Mouse (Mus musculus): Measurements from ENCODE around the gene Elmsan1. TPM values are rescaled to one million over a fixed set of nuclear protein-coding genes. Genes with fewer than 3 reads are reported as not detected.

The Elmsan1 gene
- polyA plus RNA-seq, 1 experiment from 2014 or later: 11.3 TPM

DNA sequence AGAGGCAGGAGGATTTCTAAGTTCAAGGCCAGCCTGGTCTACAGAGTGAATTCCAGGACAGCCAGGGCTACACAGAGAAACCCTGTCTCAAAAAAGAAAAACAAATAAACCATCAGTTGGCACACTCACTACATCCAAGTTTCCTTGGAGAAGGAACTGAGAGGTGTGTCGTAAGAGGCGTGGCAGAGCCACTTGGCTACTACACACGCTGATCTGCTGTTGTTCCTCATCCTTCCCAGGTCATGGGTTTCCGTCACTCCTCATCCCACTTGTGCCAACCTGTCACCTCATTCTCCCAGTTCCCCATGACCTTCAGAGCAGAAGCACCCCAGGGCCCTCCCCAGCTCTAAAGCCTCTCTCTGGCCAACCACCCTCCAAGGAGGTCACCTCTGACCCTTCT, 17.5 kb downstream of the Elmsan1 start:
- no peak overlapping the region for H3K4me3 ChIP-seq (ENCODE audit: low read depth, low read length)
- no peak overlapping the region for H3K9ac ChIP-seq
- H3K27ac ChIP-seq (ENCODE audit: low read depth): no peak overlapping the region; the same call in 1 of the 2 replicates
- WGBS: 82% methylated on average over 4 of the region's 4 CpGs
- H3K4me1 ChIP-seq (ENCODE audit: insufficient read depth): peaks cover 20% of the 10 kb centered on the region
- TF ChIP-seq CTCF (IDR thresholded peaks at IDR 0.05; ENCODE audit: low read depth): no peak
- no peaks in the 10 kb centered on the region for H3K9me3 ChIP-seq (ENCODE audit: low read depth, low read length)
- no peak overlapping the region for H3K4me2 ChIP-seq
- DNase-seq (no peak), ATAC-seq (ENCODE audit: insufficient read depth) (no peak)
- no peaks in the 10 kb centered on the region for H3K36me3 ChIP-seq (ENCODE audit: insufficient read depth)
- no peaks in the 10 kb centered on the region for H3K27me3 ChIP-seq (ENCODE audit: insufficient read depth, low read length)

DNA sequence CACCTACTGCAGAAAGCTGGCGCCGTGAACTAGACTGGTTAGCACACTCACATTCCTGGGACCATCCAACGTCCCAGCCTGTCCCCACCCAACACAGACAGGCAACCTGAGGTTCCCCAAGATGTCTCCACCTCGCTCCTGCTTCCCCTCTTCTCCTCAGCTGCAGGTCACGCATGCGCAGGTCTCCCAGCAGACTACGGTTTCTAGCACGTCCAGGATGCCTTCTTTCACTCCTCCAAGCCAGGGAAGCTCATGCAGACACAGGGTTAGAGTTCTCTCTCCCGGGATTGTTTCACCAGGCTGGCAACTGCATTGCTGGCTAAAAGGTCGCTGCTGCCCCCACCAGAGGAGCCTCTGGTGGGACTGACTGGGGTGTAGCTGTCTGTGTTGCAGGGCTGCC, 19.8 kb downstream of the Elmsan1 start:
- no peaks in the 10 kb centered on the region for H3K27me3 ChIP-seq (ENCODE audit: insufficient read depth, low read length)
- WGBS: 58% methylated on average over 10 of the region's 10 CpGs
- DNase-seq (no peak), ATAC-seq (ENCODE audit: insufficient read depth) (no peak)
- TF ChIP-seq CTCF (IDR thresholded peaks at IDR 0.05; ENCODE audit: low read depth): no peak
- H3K9me3 ChIP-seq (ENCODE audit: low read depth, low read length): no peaks in the 10 kb centered on the region
- H3K4me2 ChIP-seq: 0 out of 2 replicates have a peak overlapping the region, but pooled peaks have one; percentile 5
- no peak overlapping the region for H3K9ac ChIP-seq
- peaks cover 29% of the 10 kb centered on the region for H3K4me1 ChIP-seq (ENCODE audit: insufficient read depth)
- no peak overlapping the region for H3K4me3 ChIP-seq (ENCODE audit: low read depth, low read length)
- no peaks in the 10 kb centered on the region for H3K36me3 ChIP-seq (ENCODE audit: insufficient read depth)
- H3K27ac ChIP-seq (ENCODE audit: low read depth): no peak overlapping the region

DNA sequence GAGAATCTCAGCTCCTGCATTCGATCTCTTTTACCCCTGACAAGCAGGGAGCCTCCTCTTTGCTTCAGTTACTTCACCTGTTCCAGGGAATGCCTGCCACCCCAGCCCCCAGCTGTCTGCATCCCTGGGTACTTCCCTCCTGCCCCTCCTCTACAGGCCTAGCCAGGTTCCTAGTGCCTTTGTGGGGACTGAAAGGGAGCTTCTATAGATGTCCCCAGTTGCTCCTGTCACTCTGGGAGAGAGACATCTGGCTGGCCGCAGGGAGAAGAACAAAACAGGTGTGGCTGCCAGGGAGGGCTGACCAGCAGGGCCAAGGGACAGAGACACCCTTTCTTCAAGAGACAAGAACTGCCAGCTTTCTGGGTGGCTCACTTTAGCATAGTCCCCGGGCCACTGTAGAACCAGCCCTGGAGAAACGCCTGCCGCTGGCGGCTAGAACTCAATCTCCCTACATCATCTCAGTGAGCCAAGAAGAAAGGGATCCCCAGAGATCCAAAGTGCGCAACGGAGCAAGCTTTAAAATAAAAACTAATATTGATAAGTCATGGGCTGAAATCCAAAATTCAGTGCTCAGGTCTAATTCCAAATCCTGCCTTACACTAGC, 20.5 kb downstream of the Elmsan1 start:
- Histone ChIP-seq H3K4me1 (ENCODE audit: insufficient read depth) (peaks cover 22% of the 10 kb centered on the region), H3K4me3 (ENCODE audit: low read depth, low read length) (no peak overlapping the region), H3K9ac (no peak overlapping the region), H3K4me2 (no peak overlapping the region), H3K27ac (ENCODE audit: low read depth) (no peak overlapping the region), H3K36me3 (ENCODE audit: insufficient read depth) (no peaks in the 10 kb centered on the region), H3K27me3 (ENCODE audit: insufficient read depth, low read length) (no peaks in the 10 kb centered on the region), H3K9me3 (ENCODE audit: low read depth, low read length) (no peaks in the 10 kb centered on the region)
- ATAC-seq (ENCODE audit: insufficient read depth): no peak
- DNase-seq: no peak
- TF ChIP-seq CTCF (IDR thresholded peaks at IDR 0.05; ENCODE audit: low read depth): no peak
- 52% methylated on average over 8 of the region's 8 CpGs for WGBS

DNA sequence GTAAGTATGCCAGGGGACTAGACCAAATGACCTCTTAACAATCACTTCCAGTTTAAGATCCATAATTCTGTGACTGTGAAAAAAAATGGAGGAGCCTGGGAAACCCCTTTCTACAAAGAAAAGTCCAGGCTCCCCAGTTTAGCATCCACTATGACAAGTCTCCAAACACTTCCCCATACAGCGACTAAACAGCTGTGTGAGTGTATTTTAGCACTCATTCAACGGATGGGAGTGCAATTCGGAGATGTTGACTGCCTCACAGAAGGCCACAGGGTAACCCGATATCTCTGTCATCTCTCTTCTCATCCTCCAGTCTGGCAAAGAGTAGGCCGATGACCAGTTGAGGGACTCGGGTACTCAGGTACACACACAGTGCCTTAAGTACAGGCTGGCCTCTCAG, 23.5 kb downstream of the Elmsan1 start:
- no peak overlapping the region for H3K4me2 ChIP-seq
- H3K4me1 ChIP-seq (ENCODE audit: insufficient read depth): peaks cover 38% of the 10 kb centered on the region
- H3K4me3 ChIP-seq (ENCODE audit: low read depth, low read length): no peak overlapping the region
- 20% methylated on average over 6 of the region's 6 CpGs for WGBS
- H3K36me3 ChIP-seq (ENCODE audit: insufficient read depth): no peaks in the 10 kb centered on the region
- H3K27me3 ChIP-seq (ENCODE audit: insufficient read depth, low read length): no peaks in the 10 kb centered on the region
- TF ChIP-seq CTCF (IDR thresholded peaks at IDR 0.05; ENCODE audit: low read depth): no peak
- peak; percentile 26 for DNase-seq
- no peak overlapping the region for H3K27ac ChIP-seq (ENCODE audit: low read depth)
- ATAC-seq (ENCODE audit: insufficient read depth): no peak
- H3K9me3 ChIP-seq (ENCODE audit: low read depth, low read length): no peaks in the 10 kb centered on the region
- H3K9ac ChIP-seq: no peak overlapping the region

DNA sequence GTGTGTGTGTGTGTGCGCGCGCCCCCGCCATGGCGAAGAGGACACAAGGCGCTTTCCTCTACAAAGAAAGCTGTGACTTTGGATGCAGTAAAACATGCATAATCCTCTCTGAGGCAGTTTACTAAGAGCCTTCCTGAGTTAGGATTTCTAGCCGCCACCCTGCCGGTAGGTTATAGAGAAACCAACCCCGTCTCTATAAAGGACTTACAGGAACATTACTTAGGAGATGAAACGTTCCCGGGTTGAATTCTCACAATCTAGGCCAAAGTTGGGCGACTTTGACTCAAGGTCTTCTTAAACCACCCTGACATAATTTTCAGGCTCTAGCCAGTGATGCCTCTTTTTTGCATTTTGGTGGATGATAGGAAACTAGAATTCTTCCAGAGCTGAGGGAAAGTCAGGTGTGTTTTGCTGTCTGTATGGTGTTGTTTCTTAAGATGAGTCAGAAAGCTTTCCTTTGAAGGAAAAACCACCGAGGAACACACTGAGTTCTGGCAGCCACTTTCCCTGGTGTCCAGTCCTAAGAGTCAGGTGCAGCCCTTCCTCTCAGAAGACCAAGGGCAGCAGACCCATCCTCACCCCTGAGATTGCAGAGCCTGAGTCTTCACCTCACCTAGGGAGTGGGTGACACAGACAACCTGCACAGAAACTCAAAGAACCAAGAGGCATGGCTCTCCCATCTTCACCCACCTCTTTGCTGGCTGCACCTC, 24.1 kb downstream of the Elmsan1 start:
- Histone ChIP-seq H3K27me3 (ENCODE audit: insufficient read depth, low read length) (no peaks in the 10 kb centered on the region), H3K4me1 (ENCODE audit: insufficient read depth) (peaks cover 44% of the 10 kb centered on the region), H3K27ac (ENCODE audit: low read depth) (peak overlapping the region; percentile 100), H3K4me2 (peak overlapping the region; percentile 76), H3K36me3 (ENCODE audit: insufficient read depth) (no peaks in the 10 kb centered on the region), H3K9me3 (ENCODE audit: low read depth, low read length) (no peaks in the 10 kb centered on the region), H3K9ac (peak overlapping the region; percentile 95), H3K4me3 (ENCODE audit: low read depth, low read length) (peak overlapping the region; percentile 82)
- peak; percentile 0; the same call in 1 of the 2 replicates for ATAC-seq (ENCODE audit: insufficient read depth)
- no peak for TF ChIP-seq CTCF (IDR thresholded peaks at IDR 0.05; ENCODE audit: low read depth)
- DNase-seq: no peak
- WGBS: 2% methylated on average over 13 of the region's 13 CpGs

DNA sequence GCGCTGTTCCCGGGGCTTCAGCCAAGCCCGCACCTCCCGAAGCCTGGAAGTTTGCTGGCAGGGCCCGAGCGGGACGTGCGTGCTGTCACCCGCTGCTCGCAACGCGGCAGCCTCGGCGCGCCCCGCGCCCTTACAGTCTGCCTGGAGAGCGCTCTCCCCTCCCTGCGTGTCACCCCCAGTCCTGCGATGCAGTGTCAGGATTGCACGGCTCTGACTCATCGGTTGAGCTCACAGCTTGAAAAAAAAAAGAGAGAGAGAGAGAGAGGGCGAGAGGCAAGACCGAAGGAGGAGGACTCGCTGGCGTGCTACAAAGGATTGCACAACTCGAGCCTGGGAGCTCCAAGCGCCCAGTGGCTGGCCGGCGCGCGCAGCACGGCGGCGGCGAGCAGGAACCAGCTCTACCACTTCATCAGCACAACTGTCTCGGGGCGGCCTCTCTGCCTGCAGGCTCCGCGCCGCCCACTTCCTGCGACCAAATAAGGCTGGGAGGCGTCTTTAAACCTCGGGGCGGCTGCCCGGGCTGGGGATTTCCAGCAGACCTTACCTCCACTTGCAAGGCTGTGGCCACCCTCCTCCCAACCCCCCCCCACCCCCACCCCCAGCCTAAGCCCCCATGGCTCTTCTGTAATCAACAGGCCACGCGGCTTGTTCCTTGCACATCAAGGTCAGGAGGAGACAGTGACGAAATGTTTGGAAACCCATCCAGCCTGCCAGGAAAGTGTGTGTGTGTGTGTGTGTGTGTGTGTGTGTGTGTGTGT, 24.9 kb downstream of the Elmsan1 start:
- under 1% methylated on average over 49 of the region's 49 CpGs for WGBS
- H3K4me1 ChIP-seq (ENCODE audit: insufficient read depth): peaks cover 51% of the 10 kb centered on the region
- peak; percentile 98 for DNase-seq

More for the DNA sequence above, 24.9 kb downstream of the Elmsan1 start:
- no peak for TF ChIP-seq CTCF (IDR thresholded peaks at IDR 0.05; ENCODE audit: low read depth)
- H3K9me3 ChIP-seq (ENCODE audit: low read depth, low read length): no peaks in the 10 kb centered on the region
- no peaks in the 10 kb centered on the region for H3K27me3 ChIP-seq (ENCODE audit: insufficient read depth, low read length)
- peak overlapping the region; percentile 100 for H3K27ac ChIP-seq (ENCODE audit: low read depth)
- ATAC-seq (ENCODE audit: insufficient read depth): peak; percentile 92
- peak overlapping the region; percentile 82 for H3K4me3 ChIP-seq (ENCODE audit: low read depth, low read length)
- H3K9ac ChIP-seq: peak overlapping the region; percentile 95
- H3K4me2 ChIP-seq: peak overlapping the region; percentile 76
- H3K36me3 ChIP-seq (ENCODE audit: insufficient read depth): no peaks in the 10 kb centered on the region

All from lung, embryonic 14.5 days (tissue).